Mouse (Mus musculus): ENCODE data around the gene Prkab2.

The Prkab2 gene

GRCm38 (mm10) chr3:97657655-97658411, at the start of gene Prkab2:
Gene Prkab2, plus strand, starts transcription at chr3:97658193.
- peak; percentile 99 for DNase-seq (ENCODE audit: low spot score)

- no peak for DNase-seq (ENCODE audit: low spot score)
Measured at GRCm38 (mm10) chr3:97609201-97609844, 48.7 kb upstream of the Prkab2 start.

GRCm38 (mm10) chr3:97609845-97610410, 48.1 kb upstream of the Prkab2 start, which contains the start of gene Chd1l:
Gene Chd1l, minus strand, starts transcription at chr3:97610203.
- DNase-seq (ENCODE audit: low spot score): peak; percentile 77

GRCm38 (mm10) chr3:97611021-97611420, 47.0 kb upstream of the Prkab2 start:
- DNase-seq (ENCODE audit: low spot score): no peak

GRCm38 (mm10) chr3:97615154-97615553, 42.8 kb upstream of the Prkab2 start:
- DNase-seq (ENCODE audit: low spot score): no peak

- no peak for DNase-seq (ENCODE audit: low spot score)
Measured at GRCm38 (mm10) chr3:97615933-97616332, 42.1 kb upstream of the Prkab2 start.

GRCm38 (mm10) chr3:97617091-97617825, 40.7 kb upstream of the Prkab2 start:
- no peak for DNase-seq (ENCODE audit: low spot score)

- DNase-seq (ENCODE audit: low spot score): no peak
Measured at GRCm38 (mm10) chr3:97617899-97618298, 40.1 kb upstream of the Prkab2 start.

- DNase-seq (ENCODE audit: low spot score): no peak
Measured at GRCm38 (mm10) chr3:97620657-97621056, 37.3 kb upstream of the Prkab2 start.

GRCm38 (mm10) chr3:97624611-97625010, 33.4 kb upstream of the Prkab2 start:
- no peak for DNase-seq (ENCODE audit: low spot score)

- DNase-seq (ENCODE audit: low spot score): no peak
Measured at GRCm38 (mm10) chr3:97627893-97628292, 30.1 kb upstream of the Prkab2 start.

- no peak for DNase-seq (ENCODE audit: low spot score)
Measured at GRCm38 (mm10) chr3:97628391-97629001, 29.5 kb upstream of the Prkab2 start, which contains the start of gene Fmo5. Gene Fmo5, plus strand, starts transcription at chr3:97628804.

GRCm38 (mm10) chr3:97629941-97630340, 28.1 kb upstream of the Prkab2 start:
- no peak for DNase-seq (ENCODE audit: low spot score)

- DNase-seq (ENCODE audit: low spot score): no peak
Measured at GRCm38 (mm10) chr3:97630746-97631145, 27.2 kb upstream of the Prkab2 start.

GRCm38 (mm10) chr3:97631258-97631860, 26.6 kb upstream of the Prkab2 start:
- no peak for DNase-seq (ENCODE audit: low spot score)

GRCm38 (mm10) chr3:97633456-97633855, 24.5 kb upstream of the Prkab2 start:
- no peak for DNase-seq (ENCODE audit: low spot score)

- DNase-seq (ENCODE audit: low spot score): no peak
Measured at GRCm38 (mm10) chr3:97634288-97634761, 23.7 kb upstream of the Prkab2 start.

- no peak for DNase-seq (ENCODE audit: low spot score)
Measured at GRCm38 (mm10) chr3:97641396-97641795, 16.6 kb upstream of the Prkab2 start.

GRCm38 (mm10) chr3:97642001-97642400, 16.0 kb upstream of the Prkab2 start:
- DNase-seq (ENCODE audit: low spot score): no peak

GRCm38 (mm10) chr3:97648518-97648917, 9.5 kb upstream of the Prkab2 start:
- DNase-seq (ENCODE audit: low spot score): no peak

GRCm38 (mm10) chr3:97649022-97649421, 9.0 kb upstream of the Prkab2 start:
- DNase-seq (ENCODE audit: low spot score): no peak
